Mouse (Mus musculus) forebrain, embryonic 11.5 days (tissue): Measurements from ENCODE around the gene Hpn. TPM values are rescaled to one million over a fixed set of nuclear protein-coding genes. Genes with fewer than 3 reads are reported as not detected.

ENCODE experiments used
- ATAC-seq: fragments of 200-750 bp; cut with Nextera tagmentation; replicated peaks from 2 replicates; pipeline ENCODE4 v1.8.0; 2017; ENCODE audit warnings: moderate TSS enrichment; ENCODE audit not compliant: low FRiP score
- DNase-seq: peaks from one replicate; pipeline ENCODE4 v3.0.0-alpha.2; 2017; ENCODE audit warnings: low spot score
- H3K27ac ChIP-seq: fragments of 300-500 bp; sonication (generic); 2 replicates; pipeline ENCODE4 v1.5.1; 2014; ENCODE audit warnings: low read depth, low read length
- H3K27me3 ChIP-seq: fragments of 300-500 bp; sonication (generic); 2 replicates; pipeline ENCODE4 v1.6.1; 2014; ENCODE audit warnings: mild to moderate bottlenecking, low read length, mixed read lengths; ENCODE audit not compliant: control insufficient read depth, insufficient read depth
- H3K36me3 ChIP-seq: fragments of 300-500 bp; sonication (generic); 2 replicates; pipeline ENCODE4 v1.6.1; 2014; ENCODE audit warnings: mild to moderate bottlenecking, low read length, moderate library complexity, mixed read lengths; ENCODE audit not compliant: control insufficient read depth, insufficient read depth
- H3K4me1 ChIP-seq: fragments of 300-500 bp; sonication (generic); replicated peaks from 2 replicates; pipeline ENCODE4 v1.6.1; 2014; ENCODE audit warnings: low read length, mixed read lengths; ENCODE audit not compliant: control insufficient read depth, insufficient read depth
- H3K4me2 ChIP-seq: fragments of 300-500 bp; sonication (generic); 2 replicates; pipeline ENCODE4 v1.6.1; 2014; ENCODE audit warnings: low read depth, mild to moderate bottlenecking, low read length, moderate library complexity, mixed read lengths; ENCODE audit not compliant: severe bottlenecking
- H3K4me3 ChIP-seq: fragments of 300-500 bp; sonication (generic); 2 replicates; pipeline ENCODE4 v1.5.1; 2014; ENCODE audit warnings: low read depth, low read length
- H3K9ac ChIP-seq: fragments of 300-500 bp; sonication (generic); 2 replicates; pipeline ENCODE4 v1.6.1; 2014; ENCODE audit warnings: low read length
- H3K9me3 ChIP-seq: fragments of 300-500 bp; sonication (generic); 2 replicates; pipeline ENCODE4 v1.6.1; 2016; ENCODE audit warnings: low read length, mixed read lengths; ENCODE audit not compliant: control insufficient read depth
- WGBS: fragments of 180-500 bp; shearing (Covaris S2); extraction: QIAGEN DNeasy Blood & Tissue Kit; methylation state at CpG from one replicate; pipeline ENCODE4 v1.1.7; 2014; 5-methylcytosine and 5-hydroxymethylcytosine counted together
- polyA plus RNA-seq: library from polyadenylated mRNA; unstranded; fragments of >200 nt; fragmentation: Nextera tagmentation; extraction: Ambion mirVana; gene quantifications from 2 replicates; pipeline ENCODE4 v1.2.1, GENCODE M21; 2014

Hpn gene
- polyA plus RNA-seq, 1 experiment from 2014 or later = 0.29 TPM

DNA sequence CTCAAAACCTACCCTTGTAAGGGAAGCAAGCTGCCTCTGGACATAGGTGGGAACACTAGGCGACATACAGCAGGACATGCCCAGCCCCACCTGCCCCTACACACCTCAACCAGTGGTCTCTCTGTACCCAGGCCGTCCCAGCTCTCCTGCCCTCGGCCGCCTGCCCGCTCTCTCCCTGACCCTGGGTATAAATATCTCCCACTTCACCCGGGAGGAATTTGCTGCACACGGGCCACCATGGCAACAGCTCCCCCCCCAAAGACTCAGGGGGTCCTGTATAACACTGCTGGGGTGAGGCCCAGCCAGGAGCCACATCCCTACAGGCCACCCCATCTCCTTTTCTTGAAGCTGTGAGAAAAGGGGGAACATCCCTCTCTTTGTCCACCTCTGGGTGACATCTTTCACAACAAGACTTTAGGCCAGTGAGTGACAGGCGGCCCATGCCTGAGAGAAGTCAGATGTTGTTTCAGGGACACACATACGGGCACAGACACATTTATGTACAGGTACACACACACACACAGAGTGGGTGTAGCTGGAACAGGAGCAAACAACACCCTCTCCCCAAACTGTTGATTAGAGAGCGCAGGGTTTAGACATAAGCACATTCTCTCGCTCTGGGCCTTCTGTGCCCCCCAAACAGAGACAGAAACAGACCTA is 60.3 kb downstream of the Hpn start:
- ATAC-seq = no peak
- DNase-seq = no peak
- Histone ChIP-seq H3K27ac (no peak overlapping the region), H3K36me3 (no peaks in the 10 kb centered on the region), H3K4me2 (no peak overlapping the region), H3K4me3 (no peak overlapping the region), H3K9me3 (no peaks in the 10 kb centered on the region), H3K9ac (no peak overlapping the region), H3K27me3 (peaks cover 45% of the 10 kb centered on the region), H3K4me1 (peaks cover 5% of the 10 kb centered on the region; the same call in 1 of the 2 replicates)
- WGBS = 45% methylated on average over 11 of the region's 11 CpGs

DNA sequence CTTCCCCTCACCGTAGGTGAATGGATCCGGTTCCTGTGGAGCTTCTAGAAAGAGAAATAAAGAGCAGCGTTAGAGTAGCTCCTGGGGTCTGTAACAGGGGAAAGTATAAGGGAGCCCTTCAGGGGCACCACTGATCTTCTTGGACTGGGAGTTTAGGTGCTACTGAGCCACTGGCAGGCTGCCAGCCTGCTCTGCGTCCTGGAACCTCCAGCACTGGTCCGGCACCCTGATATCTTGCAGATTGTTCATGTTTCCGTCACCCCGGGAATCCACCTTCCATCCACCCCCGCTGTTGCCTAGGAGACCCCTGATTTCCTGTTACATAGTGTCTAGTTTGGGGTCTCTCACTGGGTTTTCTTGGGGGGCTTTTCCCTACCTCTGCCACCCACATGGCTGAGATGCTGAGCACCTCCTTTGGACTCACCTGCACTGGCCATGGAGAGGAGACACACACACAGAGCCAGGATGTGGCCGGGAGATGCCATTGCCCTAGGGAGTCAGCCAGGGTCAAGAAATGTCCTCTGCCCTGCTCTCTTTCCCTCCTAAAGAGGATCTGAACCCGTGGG is 61.1 kb downstream of the Hpn start:
- peaks cover 52% of the 10 kb centered on the region for H3K27me3 ChIP-seq
- H3K4me1 ChIP-seq = peaks cover 9% of the 10 kb centered on the region
- no peak for ATAC-seq
- H3K9ac ChIP-seq = no peak overlapping the region
- no peak for DNase-seq
- H3K4me2 ChIP-seq = no peak overlapping the region
- H3K9me3 ChIP-seq = no peaks in the 10 kb centered on the region
- 34% methylated on average over 10 of the region's 10 CpGs for WGBS
- H3K36me3 ChIP-seq = no peaks in the 10 kb centered on the region
- no peak overlapping the region for H3K27ac ChIP-seq
- no peak overlapping the region for H3K4me3 ChIP-seq

DNA sequence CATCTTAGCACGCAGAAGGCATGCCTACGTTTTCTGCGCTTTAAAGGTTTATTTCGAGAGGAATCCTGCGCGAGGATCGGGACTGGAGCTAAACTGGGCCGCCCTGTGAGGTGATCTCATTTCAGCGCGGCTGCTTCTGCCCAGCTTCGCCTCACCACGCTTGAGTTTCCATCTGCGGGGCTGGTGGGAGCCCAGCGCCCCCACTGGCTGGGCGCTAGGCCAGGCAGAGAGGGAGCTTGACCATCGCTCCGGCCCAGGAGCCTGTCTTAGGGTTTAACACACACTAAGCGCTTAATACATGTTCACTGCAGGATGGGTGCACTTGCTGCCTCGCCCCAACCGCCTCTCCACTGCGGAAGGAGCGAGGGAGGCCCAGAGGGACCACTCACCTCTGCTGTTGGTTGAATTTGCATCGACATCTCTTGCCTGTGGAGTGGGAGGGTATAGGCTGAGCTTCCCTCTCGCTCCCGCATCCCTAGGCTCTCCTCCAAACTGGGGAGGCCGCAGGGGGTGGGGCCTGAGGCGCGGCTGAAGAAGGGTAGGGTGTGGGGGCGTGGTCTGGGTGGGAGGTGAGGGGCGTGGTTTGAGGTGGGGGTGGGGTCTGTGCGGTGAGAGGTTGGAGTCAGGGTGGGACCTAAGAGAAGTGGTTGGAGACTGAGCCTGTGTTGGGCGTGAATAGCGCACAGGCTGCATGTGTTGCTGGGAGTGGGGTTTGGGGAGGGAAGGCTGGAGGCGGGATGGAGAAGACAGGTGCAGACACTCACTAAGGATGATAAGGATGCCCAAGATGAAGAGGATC is 62.3 kb downstream of the Hpn start:
- WGBS = under 1% methylated on average over 34 of the region's 34 CpGs

DNA sequence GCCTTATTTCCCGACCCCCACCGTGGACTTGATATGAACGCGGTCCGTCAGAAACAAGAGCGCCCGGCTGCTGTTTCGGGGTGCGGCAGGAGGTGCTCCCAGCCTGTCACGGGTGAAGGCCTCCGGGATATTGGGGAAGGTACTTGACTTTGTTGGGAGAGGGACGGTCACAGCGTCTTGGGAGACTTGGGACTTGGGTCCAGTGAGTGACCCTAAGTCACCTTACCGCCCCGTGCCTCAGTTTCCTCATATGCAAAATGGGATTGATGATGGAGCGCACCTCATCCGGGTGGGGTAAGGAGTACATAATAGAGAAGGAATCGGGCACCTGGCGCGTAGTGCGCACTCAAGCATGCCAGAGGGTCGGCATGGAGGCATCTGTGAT is 62.8 kb downstream of the Hpn start:
- DNase-seq (no peak), ATAC-seq (no peak)
- Histone ChIP-seq H3K4me1 (peaks cover 9% of the 10 kb centered on the region), H3K36me3 (no peaks in the 10 kb centered on the region), H3K4me2 (peak overlapping the region; percentile 12; the same call in 1 of the 2 replicates), H3K27ac (no peak overlapping the region), H3K4me3 (peak overlapping the region; percentile 0; the same call in 1 of the 2 replicates), H3K9ac (no peak overlapping the region), H3K27me3 (peaks cover 54% of the 10 kb centered on the region), H3K9me3 (no peaks in the 10 kb centered on the region)
- WGBS = under 1% methylated on average over 22 of the region's 22 CpGs

More for the DNA sequence above, 62.3 kb downstream of the Hpn start:
- Histone ChIP-seq H3K9ac (no peak overlapping the region), H3K4me2 (peak overlapping the region; percentile 12; the same call in 1 of the 2 replicates), H3K9me3 (no peaks in the 10 kb centered on the region), H3K4me3 (peak overlapping the region; percentile 0; the same call in 1 of the 2 replicates), H3K27me3 (peaks cover 54% of the 10 kb centered on the region), H3K27ac (no peak overlapping the region), H3K4me1 (peaks cover 9% of the 10 kb centered on the region), H3K36me3 (no peaks in the 10 kb centered on the region)
- ATAC-seq = peak; percentile 39; the same call in 1 of the 2 replicates
- DNase-seq = peak; percentile 67

DNA sequence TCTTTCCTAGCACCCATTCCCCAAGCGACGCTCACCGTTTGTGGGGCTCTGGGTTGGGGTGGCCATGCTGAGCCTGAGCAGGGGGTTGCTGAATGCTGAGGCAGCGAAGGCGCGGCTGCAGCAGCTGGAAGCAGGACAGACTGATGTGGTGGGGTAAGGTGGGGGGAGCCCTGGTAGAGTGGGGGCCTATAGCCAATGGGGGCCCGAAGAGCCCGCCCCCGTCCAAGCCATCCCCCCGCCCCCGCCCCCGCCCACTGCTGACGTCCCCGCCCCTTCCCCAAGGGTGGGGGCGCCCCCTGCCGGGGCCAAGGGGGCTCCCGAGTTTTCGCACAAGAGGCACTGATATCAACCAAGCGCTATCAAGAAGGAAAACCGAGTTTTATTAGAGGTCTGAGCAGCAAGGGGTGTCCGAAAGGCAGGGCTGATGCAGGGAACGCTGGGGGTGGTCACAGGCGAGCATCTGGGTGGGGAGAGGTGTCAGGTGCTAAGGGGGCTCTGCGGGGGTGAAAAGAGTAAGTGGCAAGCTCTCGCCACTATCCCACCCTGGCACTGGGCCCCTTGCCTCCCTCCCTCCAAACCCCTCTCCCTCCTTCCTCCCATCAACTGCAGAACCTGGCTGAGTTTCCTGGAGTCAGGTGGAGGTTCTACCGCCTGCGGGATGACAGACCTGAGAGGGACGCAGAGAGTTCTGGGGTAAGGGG is 63.6 kb downstream of the Hpn start, which contains the start of gene Fxyd7:
Gene Fxyd7 (minus strand): TSS at position 147 of the 701 bp plus-strand sequence.
- H3K4me2 ChIP-seq = peak within 1 kb of the TSS; percentile 12; the same call in 1 of the 2 replicates
- WGBS = 2% methylated on average over 23 of the region's 28 CpGs
- no peak within 1 kb of the TSS for H3K9ac ChIP-seq
- H3K36me3 ChIP-seq = no peaks in the 10 kb centered on the region
- no peak for DNase-seq
- ATAC-seq = no peak
- H3K4me3 ChIP-seq = peak within 1 kb of the TSS; percentile 11; the same call in 1 of the 2 replicates
- peaks cover 54% of the 10 kb centered on the region for H3K27me3 ChIP-seq
- H3K4me1 ChIP-seq = peaks cover 9% of the 10 kb centered on the region
- no peak within 1 kb of the TSS for H3K27ac ChIP-seq
- no peaks in the 10 kb centered on the region for H3K9me3 ChIP-seq

DNA sequence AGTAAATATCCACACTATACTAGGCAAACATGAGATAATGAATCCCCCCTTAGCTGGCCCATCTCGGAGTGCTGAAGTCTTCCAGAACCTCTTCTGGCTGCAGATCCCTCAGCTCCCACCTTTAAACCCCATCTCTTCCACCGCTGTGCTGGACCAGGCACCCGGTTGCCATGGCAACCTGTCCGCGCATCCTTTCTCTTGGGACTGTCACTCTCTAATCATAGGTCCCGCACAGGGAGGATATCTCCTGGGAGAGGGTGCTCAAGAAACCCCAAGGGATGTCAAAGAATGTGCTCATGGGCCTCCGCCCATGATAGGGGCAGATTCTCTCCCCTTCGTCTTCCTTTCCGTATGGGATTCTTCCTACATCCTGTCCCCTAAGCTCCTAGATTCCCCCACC is 64.2 kb downstream of the Hpn start:
- 2% methylated on average over 9 of the region's 9 CpGs for WGBS

DNA sequence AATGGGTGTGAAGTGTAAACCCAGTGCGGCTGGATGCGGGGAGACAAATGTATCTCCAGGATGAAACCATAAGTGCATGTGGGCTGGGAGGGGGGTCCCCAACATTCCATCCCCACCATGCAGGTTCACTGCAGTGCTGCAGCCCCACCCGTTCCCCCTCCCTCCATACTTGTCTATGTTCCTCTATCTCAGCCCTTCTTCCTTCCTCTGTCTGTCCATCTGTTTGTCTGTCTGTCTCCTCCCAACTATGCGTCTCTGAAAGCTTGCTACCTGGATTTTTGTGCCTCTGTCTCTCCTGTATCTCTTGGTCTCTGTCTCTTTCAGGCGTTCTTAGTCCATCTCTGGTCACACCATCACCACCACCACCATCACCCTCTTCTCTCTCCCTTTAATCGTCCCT is 64.6 kb downstream of the Hpn start:
- no peaks in the 10 kb centered on the region for H3K36me3 ChIP-seq
- DNase-seq = no peak
- H3K4me2 ChIP-seq = peak overlapping the region; percentile 9; the same call in 1 of the 2 replicates
- no peak overlapping the region for H3K9ac ChIP-seq
- H3K27me3 ChIP-seq = peaks cover 54% of the 10 kb centered on the region
- peaks cover 9% of the 10 kb centered on the region for H3K4me1 ChIP-seq
- H3K27ac ChIP-seq = no peak overlapping the region
- WGBS = 4% methylated on average over 6 of the region's 6 CpGs
- no peaks in the 10 kb centered on the region for H3K9me3 ChIP-seq
- ATAC-seq = no peak
- 0 out of 2 replicates have a peak overlapping the region, but pooled peaks have one; percentile 2 for H3K4me3 ChIP-seq

More for the DNA sequence above, 64.2 kb downstream of the Hpn start:
- DNase-seq (no peak), ATAC-seq (no peak)
- Histone ChIP-seq H3K27ac (no peak overlapping the region), H3K9ac (no peak overlapping the region), H3K4me2 (peak overlapping the region; percentile 9; the same call in 1 of the 2 replicates), H3K9me3 (no peaks in the 10 kb centered on the region), H3K36me3 (no peaks in the 10 kb centered on the region), H3K4me1 (peaks cover 9% of the 10 kb centered on the region), H3K4me3 (peak overlapping the region; percentile 11; the same call in 1 of the 2 replicates), H3K27me3 (peaks cover 54% of the 10 kb centered on the region)

DNA sequence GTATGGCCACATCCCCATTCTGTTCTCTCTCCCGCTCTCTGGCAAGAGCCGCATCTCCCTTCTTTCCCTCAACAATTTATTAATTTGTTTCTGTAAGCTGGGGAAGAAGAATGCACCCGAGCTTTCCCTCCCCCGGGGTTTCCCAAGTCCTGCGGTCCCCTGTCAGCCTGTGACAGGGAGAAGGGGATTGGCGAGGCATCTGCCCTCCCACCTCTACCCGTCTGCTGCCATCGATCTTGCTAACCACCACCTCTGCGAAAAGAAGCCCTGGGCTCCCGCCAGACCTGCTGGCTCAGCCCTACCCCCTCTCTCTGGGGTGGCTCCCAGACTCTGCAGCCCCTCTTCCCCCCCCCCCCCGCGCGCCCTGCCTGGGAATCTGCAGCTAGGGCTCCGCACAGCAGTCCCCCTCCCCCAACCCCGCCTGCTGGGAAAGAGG is 65.2 kb downstream of the Hpn start:
- Histone ChIP-seq H3K27me3 (peaks cover 54% of the 10 kb centered on the region), H3K4me2 (peak overlapping the region; percentile 34), H3K4me3 (peak overlapping the region; percentile 3; the same call in 1 of the 2 replicates), H3K9ac (no peak overlapping the region), H3K36me3 (no peaks in the 10 kb centered on the region), H3K27ac (no peak overlapping the region), H3K4me1 (peaks cover 9% of the 10 kb centered on the region), H3K9me3 (no peaks in the 10 kb centered on the region)
- ATAC-seq (no peak; the same call in 1 of the 2 replicates), DNase-seq (peak; percentile 60)
- 3% methylated on average over 12 of the region's 15 CpGs for WGBS
